8 mouse cellular contexts compared by ENCODE assay signal in the genomic region with DNA sequence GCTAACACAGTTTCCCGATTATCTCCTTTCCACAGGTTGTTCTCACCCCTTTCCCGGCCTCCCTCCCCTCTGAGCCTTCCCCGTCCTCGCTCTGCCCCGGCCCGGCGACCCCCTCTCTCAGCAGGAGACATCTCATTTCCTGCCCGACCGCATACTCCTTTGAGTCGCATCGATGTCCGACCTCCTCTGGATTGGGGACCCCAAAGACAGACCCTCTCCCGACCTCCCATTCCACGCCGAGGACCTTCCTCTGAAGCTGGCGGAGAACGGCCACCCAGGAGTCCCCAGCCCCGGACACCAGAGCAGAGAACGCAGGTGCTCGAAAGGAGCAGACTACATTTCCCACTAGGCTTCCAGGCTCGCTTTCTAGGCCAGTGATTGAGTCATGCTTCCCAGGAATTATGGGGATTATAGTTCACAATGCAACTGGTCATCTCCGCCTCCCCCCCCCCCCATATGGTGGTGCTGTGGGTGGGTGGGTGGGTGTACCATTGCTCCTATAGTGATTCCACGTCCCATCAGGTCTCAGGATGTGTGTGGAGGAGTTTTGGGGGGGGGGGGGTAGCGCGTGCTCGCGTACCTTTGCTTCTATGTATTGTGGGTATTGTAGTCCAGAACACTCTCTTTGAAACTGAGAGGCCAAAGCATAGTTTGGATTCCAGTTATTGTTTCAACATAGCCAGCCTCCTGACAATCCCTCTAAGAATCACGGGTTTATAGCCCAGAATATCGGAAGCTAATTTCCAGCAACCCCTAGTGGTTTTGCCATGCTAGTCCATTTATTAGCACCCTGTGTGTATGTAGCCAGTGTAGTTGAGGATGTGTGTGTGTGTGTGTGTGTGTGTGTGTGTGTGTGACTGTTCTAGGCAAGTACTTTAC. TPM values are rescaled to one million over a fixed set of nuclear protein-coding genes. Genes with fewer than 3 reads are reported as not detected.
DNase-seq lines count a peak whose midpoint lies in the region; ATAC-seq and TF ChIP-seq lines count a peak whose summit lies in the region.

No protein-coding gene starts in this region.

- H3K27ac ChIP-seq in bone marrow, adult 2 months (ENCODE audit: control insufficient read depth, insufficient read depth, low read depth, low read length, poor library complexity): no peak overlapping the region
- H3K27ac ChIP-seq in cortical plate, adult 2 months (ENCODE audit: insufficient read depth, low read length): no peak overlapping the region
- no peak overlapping the region for H3K27ac ChIP-seq in kidney, embryonic 14.5 days (ENCODE audit: low read depth, low read length)
- H3K27ac ChIP-seq in limb, embryonic 15.5 days: 0 out of 2 replicates have a peak overlapping the region, but pooled peaks have one; percentile 17
- H3K27ac ChIP-seq in midbrain, embryonic 14.5 days (replicated peaks; ENCODE audit: low read depth, low read length): peak overlapping the region; percentile 33; the same call in 1 of the 2 replicates

- H3K4me1 ChIP-seq in bone marrow, adult 2 months (ENCODE audit: control insufficient read depth, insufficient read depth, low read length): no peaks in the 10 kb centered on the region
- H3K4me1 ChIP-seq in cortical plate, adult 2 months (ENCODE audit: control insufficient read depth, insufficient read depth, low read length): no peaks in the 10 kb centered on the region
- H3K4me1 ChIP-seq in kidney, embryonic 14.5 days (ENCODE audit: control insufficient read depth, insufficient read depth, low read length): peaks cover 5% of the 10 kb centered on the region; the same call in 1 of the 2 replicates
- H3K4me1 ChIP-seq in limb, embryonic 15.5 days: peaks cover 11% of the 10 kb centered on the region; the same call in 1 of the 2 replicates
- H3K4me1 ChIP-seq in midbrain, embryonic 14.5 days (ENCODE audit: control insufficient read depth, insufficient read depth, low read length): peaks cover 6% of the 10 kb centered on the region; the same call in 1 of the 2 replicates

- intact Hi-C loops in gastrocnemius, postnatal 14 days (cut with DNase I; ENCODE audit: low total_unique reads): no loop called here

- H3K36me3 ChIP-seq in kidney, embryonic 14.5 days (ENCODE audit: control insufficient read depth, insufficient read depth, low read length): no peaks in the 10 kb centered on the region
- H3K36me3 ChIP-seq in limb, embryonic 15.5 days: no peaks in the 10 kb centered on the region
- no peaks in the 10 kb centered on the region for H3K36me3 ChIP-seq in midbrain, embryonic 14.5 days (ENCODE audit: control insufficient read depth, insufficient read depth, low read length)

- H3K27me3 ChIP-seq in kidney, embryonic 14.5 days (ENCODE audit: control insufficient read depth, insufficient read depth, low read length): no peaks in the 10 kb centered on the region
- no peaks in the 10 kb centered on the region for H3K27me3 ChIP-seq in limb, embryonic 15.5 days
- H3K27me3 ChIP-seq in midbrain, embryonic 14.5 days (ENCODE audit: control insufficient read depth, insufficient read depth, low read length): no peaks in the 10 kb centered on the region

- H3K9me3 ChIP-seq in kidney, embryonic 14.5 days (ENCODE audit: control insufficient read depth, low read length): no peaks in the 10 kb centered on the region
- no peaks in the 10 kb centered on the region for H3K9me3 ChIP-seq in limb, embryonic 15.5 days
- H3K9me3 ChIP-seq in midbrain, embryonic 14.5 days (ENCODE audit: control insufficient read depth, low read length): no peaks in the 10 kb centered on the region

- no peak for TF ChIP-seq POLR2A in bone marrow, adult 2 months (IDR thresholded peaks at IDR 0.05; ENCODE audit: borderline replicate concordance, control insufficient read depth, low read depth, low read length)
- TF ChIP-seq POLR2A in cortical plate, adult 2 months (IDR thresholded peaks at IDR 0.05; ENCODE audit: extremely low read depth, insufficient read depth, low read length): peak; percentile 52; the same call in 1 of the 2 replicates

- WGBS in bone marrow, adult 2 months: 3% methylated on average over 29 of the region's 29 CpGs
- WGBS in kidney, embryonic 14.5 days: 3% methylated on average over 29 of the region's 29 CpGs
- WGBS in limb, embryonic 15.5 days: 3% methylated on average over 28 of the region's 29 CpGs
- 4% methylated on average over 28 of the region's 29 CpGs for WGBS in midbrain, embryonic 14.5 days

- H3K4me3 ChIP-seq in bone marrow, adult 2 months (replicated peaks; ENCODE audit: control insufficient read depth, low read depth, low read length): peak overlapping the region; percentile 25
- peak overlapping the region; percentile 64 for H3K4me3 ChIP-seq in cortical plate, adult 2 months (ENCODE audit: insufficient read depth, low read length)
- peak overlapping the region; percentile 44 for H3K4me3 ChIP-seq in kidney, embryonic 14.5 days (ENCODE audit: low read length)
- peak overlapping the region; percentile 49 for H3K4me3 ChIP-seq in limb, embryonic 15.5 days
- peak overlapping the region; percentile 54 for H3K4me3 ChIP-seq in midbrain, embryonic 14.5 days (replicated peaks; ENCODE audit: low read depth, low read length)

- peak overlapping the region; percentile 49 for H3K4me2 ChIP-seq in kidney, embryonic 14.5 days (replicated peaks; ENCODE audit: low read depth, low read length)
- peak overlapping the region; percentile 87 for H3K4me2 ChIP-seq in limb, embryonic 15.5 days
- peak overlapping the region; percentile 84 for H3K4me2 ChIP-seq in midbrain, embryonic 14.5 days (ENCODE audit: low read length)

- DNase-seq in heart, adult 9 months (ENCODE audit: low spot score in 2 of 2): peak; percentile 53 to 55
- DNase-seq in midbrain, embryonic 14.5 days: peak; percentile 87
- peak; percentile 81 for DNase-seq in yolk sac, embryonic 10.5 days (ENCODE audit: low spot score)
- no peak for DNase-seq in gastrocnemius, postnatal 14 days

- ATAC-seq in kidney, embryonic 14.5 days (ENCODE audit: low FRiP score, low TSS enrichment): peak; percentile 67
- peak; percentile 76; the same call in 1 of the 2 replicates for ATAC-seq in limb, embryonic 15.5 days (ENCODE audit: insufficient number of reproducible peaks, low FRiP score, low TSS enrichment, low read depth)
- peak; percentile 83 for ATAC-seq in midbrain, embryonic 14.5 days (ENCODE audit: low FRiP score, low TSS enrichment)

- H3K9ac ChIP-seq in kidney, embryonic 14.5 days (ENCODE audit: low read depth, low read length): peak overlapping the region; percentile 40
- no peak overlapping the region for H3K9ac ChIP-seq in limb, embryonic 15.5 days
- peak overlapping the region; percentile 72 for H3K9ac ChIP-seq in midbrain, embryonic 14.5 days (replicated peaks; ENCODE audit: low read length)

- TF ChIP-seq CTCF in bone marrow, adult 2 months (IDR thresholded peaks at IDR 0.05; ENCODE audit: control insufficient read depth, insufficient read depth, low read length): no peak
- TF ChIP-seq CTCF in cortical plate, adult 2 months (IDR thresholded peaks at IDR 0.05; ENCODE audit: extremely low read depth, insufficient read depth, low read length): no peak

RNA-seq across cellular contexts. Expression of a gene that starts 12.3 kb away (rescaled TPM):
- 2.1 and 8.9 TPM in 2 replicates for polyA plus RNA-seq in bone marrow, adult 2 months (2011; ENCODE audit: insufficient read depth, insufficient read length, low replicate concordance, missing spikeins)
- 5.1 and 6.3 TPM in 2 replicates for polyA plus RNA-seq in cortical plate, adult 2 months (2012; rRNA removed)
- polyA plus RNA-seq in kidney, embryonic 14.5 days (2014; fragmentation: Nextera tagmentation; extraction: Ambion mirVana): 4.7 and 5.1 TPM in 2 replicates
- polyA plus RNA-seq in limb, embryonic 15.5 days (2015; fragmentation: Nextera tagmentation; extraction: Ambion mirVana): 5.7 and 6.8 TPM in 2 replicates
- polyA plus RNA-seq in midbrain, embryonic 14.5 days (2014; fragmentation: Nextera tagmentation; extraction: Ambion mirVana): 0.53 and 0.77 TPM in 2 replicates
- 10 to 100 TPM in 1 of 2 experiments, 1 to 10 TPM in 1; 6.8 to 14.8 TPM for total RNA-seq in gastrocnemius, postnatal 14 days (2021)

RNA-seq across cellular contexts. Expression of a gene that starts 12.3 kb away (rescaled TPM):
- 356 and 801 TPM in 2 replicates for polyA plus RNA-seq in bone marrow, adult 2 months (2011; ENCODE audit: insufficient read depth, insufficient read length, low replicate concordance, missing spikeins)
- polyA plus RNA-seq in cortical plate, adult 2 months (2012; rRNA removed): 19.4 and 20.0 TPM in 2 replicates
- 13.4 and 15.7 TPM in 2 replicates for polyA plus RNA-seq in kidney, embryonic 14.5 days (2014; fragmentation: Nextera tagmentation; extraction: Ambion mirVana)
- polyA plus RNA-seq in limb, embryonic 15.5 days (2015; fragmentation: Nextera tagmentation; extraction: Ambion mirVana): 22.3 and 26.1 TPM in 2 replicates
- 9.5 and 10.2 TPM in 2 replicates for polyA plus RNA-seq in midbrain, embryonic 14.5 days (2014; fragmentation: Nextera tagmentation; extraction: Ambion mirVana)
- total RNA-seq in gastrocnemius, postnatal 14 days (2021): 10 to 100 TPM; 13.1 to 18.4 TPM

RNA-seq across cellular contexts. Expression of a gene that starts 16.3 kb away (rescaled TPM):
- 5.7 TPM in 1 of 2 replicates, not detected in the other for polyA plus RNA-seq in bone marrow, adult 2 months (2011; ENCODE audit: insufficient read depth, insufficient read length, low replicate concordance, missing spikeins)
- 0.45 and 0.54 TPM in 2 replicates for polyA plus RNA-seq in cortical plate, adult 2 months (2012; rRNA removed)
- 12.8 and 13.5 TPM in 2 replicates for polyA plus RNA-seq in kidney, embryonic 14.5 days (2014; fragmentation: Nextera tagmentation; extraction: Ambion mirVana)
- 0.74 and 1.1 TPM in 2 replicates for polyA plus RNA-seq in limb, embryonic 15.5 days (2015; fragmentation: Nextera tagmentation; extraction: Ambion mirVana)
- not detected in 2 replicates for polyA plus RNA-seq in midbrain, embryonic 14.5 days (2014; fragmentation: Nextera tagmentation; extraction: Ambion mirVana)
- total RNA-seq in gastrocnemius, postnatal 14 days (2021): 1 to 10 TPM; 1.7 to 2.3 TPM

RNA-seq across cellular contexts. Expression of a gene that starts 28.2 kb away (rescaled TPM):
- polyA plus RNA-seq in bone marrow, adult 2 months (2011; ENCODE audit: insufficient read depth, insufficient read length, low replicate concordance, missing spikeins): 69.3 and 71.9 TPM in 2 replicates
- polyA plus RNA-seq in cortical plate, adult 2 months (2012; rRNA removed): 88.2 and 99.6 TPM in 2 replicates
- 141 and 190 TPM in 2 replicates for polyA plus RNA-seq in kidney, embryonic 14.5 days (2014; fragmentation: Nextera tagmentation; extraction: Ambion mirVana)
- polyA plus RNA-seq in limb, embryonic 15.5 days (2015; fragmentation: Nextera tagmentation; extraction: Ambion mirVana): 279 and 295 TPM in 2 replicates
- 86.5 and 89.5 TPM in 2 replicates for polyA plus RNA-seq in midbrain, embryonic 14.5 days (2014; fragmentation: Nextera tagmentation; extraction: Ambion mirVana)
- 100 to 1,000 TPM; 100 TPM for total RNA-seq in gastrocnemius, postnatal 14 days (2021)

RNA-seq across cellular contexts. Expression of a gene that starts 31.6 kb away (rescaled TPM):
- polyA plus RNA-seq in bone marrow, adult 2 months (2011; ENCODE audit: insufficient read depth, insufficient read length, low replicate concordance, missing spikeins): 35.7 and 58.4 TPM in 2 replicates
- polyA plus RNA-seq in cortical plate, adult 2 months (2012; rRNA removed): 26.1 and 26.5 TPM in 2 replicates
- polyA plus RNA-seq in kidney, embryonic 14.5 days (2014; fragmentation: Nextera tagmentation; extraction: Ambion mirVana): 61.1 and 73.7 TPM in 2 replicates
- polyA plus RNA-seq in limb, embryonic 15.5 days (2015; fragmentation: Nextera tagmentation; extraction: Ambion mirVana): 63.4 and 64.4 TPM in 2 replicates
- polyA plus RNA-seq in midbrain, embryonic 14.5 days (2014; fragmentation: Nextera tagmentation; extraction: Ambion mirVana): 14.9 and 16.9 TPM in 2 replicates
- total RNA-seq in gastrocnemius, postnatal 14 days (2021): 10 to 100 TPM; 37.2 to 37.8 TPM

Comparison
In these comparisons a context has a peak if more than half of its experiments do, and no peak if none do; other contexts are left out.
1. H3K27ac ChIP-seq: peak in limb, embryonic 15.5 days (single experiment) and midbrain, embryonic 14.5 days (single experiment); none in bone marrow, adult 2 months (single experiment), cortical plate, adult 2 months (single experiment) and kidney, embryonic 14.5 days (single experiment).
2. RNA of a gene that starts 12.3 kb away (polyA plus RNA-seq): 356 to 801 TPM in bone marrow, adult 2 months; 22.3 to 26.1 TPM in limb, embryonic 15.5 days, 19.4 to 20.0 TPM in cortical plate, adult 2 months, 13.4 to 15.7 TPM in kidney, embryonic 14.5 days and 9.5 to 10.2 TPM in midbrain, embryonic 14.5 days; every median in the first group is over 10 times any median in the second.
3. Peak in every context shown above with its lines, with median percentiles within 50 percentile points of each other: H3K4me3 ChIP-seq, ATAC-seq and H3K4me2 ChIP-seq.